Mouse (Mus musculus): ENCODE measurements around the gene Sardh. TPM values are rescaled to one million over a fixed set of nuclear protein-coding genes. Genes with fewer than 3 reads are reported as not detected.
A peak's percentile ranks its signal among the peaks of the same experiment; 100 is the strongest.

Sardh gene
- polyA plus RNA-seq, 1 experiment, result 12.3 TPM

DNA sequence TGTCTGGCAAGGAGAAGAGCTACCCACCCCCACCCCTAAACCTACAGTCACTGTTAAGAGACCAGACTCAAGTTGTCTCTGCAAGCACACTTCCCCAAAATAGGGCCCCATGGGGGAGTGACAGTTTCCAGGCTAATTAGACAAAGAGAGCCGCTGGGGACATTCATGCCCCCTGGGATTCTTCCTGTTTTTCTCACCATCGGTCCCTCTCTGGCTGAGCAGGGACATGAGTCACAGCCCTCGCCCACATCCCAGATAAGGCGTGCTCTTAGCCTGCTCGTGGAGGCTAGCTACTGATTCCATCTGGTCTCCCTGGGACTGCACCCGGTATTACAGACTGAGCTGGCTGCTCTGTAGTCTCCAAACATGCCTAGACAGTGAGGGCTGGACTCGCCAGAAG, 15.8 kb downstream of the Sardh start:
- H3K27ac ChIP-seq (ENCODE audit: control insufficient read depth, insufficient read depth, low read length), result no peak overlapping the region
- H3K4me3 ChIP-seq (ENCODE audit: control insufficient read depth, insufficient read depth, low read length), result no peak overlapping the region
- H3K4me1 ChIP-seq (replicated peaks; ENCODE audit: control insufficient read depth, insufficient read depth, low read length), result 0 out of 2 replicates have a peak, but pooled peaks cover 3% of the 10 kb centered on the region
- WGBS, result 56% methylated on average over 7 of the region's 7 CpGs
- no peak for DNase-seq
- no peak for TF ChIP-seq CTCF (IDR thresholded peaks at IDR 0.05; ENCODE audit: borderline replicate concordance, control insufficient read depth, extremely low read depth, insufficient read depth, low read length, poor library complexity)
- TF ChIP-seq POLR2A (IDR thresholded peaks at IDR 0.05; ENCODE audit: control insufficient read depth, extremely low read depth, insufficient read depth, low read length, poor library complexity), result no peak
- H3K27me3 ChIP-seq (ENCODE audit: control insufficient read depth, insufficient read depth, low read length), result no peaks in the 10 kb centered on the region
- no peaks in the 10 kb centered on the region for H3K36me3 ChIP-seq (ENCODE audit: control insufficient read depth, insufficient read depth, low read length)

DNA sequence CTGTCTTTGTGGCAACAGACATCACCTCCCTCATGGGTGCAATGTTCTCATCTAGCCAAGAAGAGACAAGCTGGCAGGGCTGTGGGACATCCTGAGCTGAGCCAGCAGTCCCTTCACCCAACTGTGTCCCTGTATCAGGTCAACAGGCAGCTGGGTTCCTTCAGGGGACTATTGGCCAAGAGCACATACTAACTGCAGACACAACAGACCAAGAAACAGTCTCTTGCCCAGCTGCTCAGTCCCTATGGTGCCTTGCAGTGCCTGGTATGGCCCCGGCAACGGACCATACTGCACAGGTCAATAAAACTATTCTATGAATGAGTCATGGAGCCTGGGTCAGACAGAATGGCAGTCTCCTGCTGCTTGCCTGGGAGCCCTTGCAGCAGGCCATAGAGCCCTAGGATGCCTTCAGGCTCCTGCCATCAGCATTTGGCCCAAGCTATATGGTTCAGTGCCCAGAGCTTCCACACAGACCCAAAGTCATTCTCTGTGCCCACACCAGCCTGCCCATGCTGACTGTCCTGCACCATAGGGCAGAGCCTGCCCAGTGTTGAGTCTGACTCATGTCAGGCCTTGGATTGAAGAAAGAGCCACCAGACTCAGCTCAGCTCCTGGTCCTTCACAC, 18.5 kb downstream of the Sardh start:
- WGBS, result 100% methylated on average over 2 of the region's 2 CpGs
- Histone ChIP-seq H3K4me1 (replicated peaks; ENCODE audit: control insufficient read depth, insufficient read depth, low read length) (0 out of 2 replicates have a peak, but pooled peaks cover 3% of the 10 kb centered on the region), H3K36me3 (ENCODE audit: control insufficient read depth, insufficient read depth, low read length) (no peaks in the 10 kb centered on the region), H3K27ac (ENCODE audit: control insufficient read depth, insufficient read depth, low read length) (no peak overlapping the region), H3K27me3 (ENCODE audit: control insufficient read depth, insufficient read depth, low read length) (no peaks in the 10 kb centered on the region), H3K4me3 (ENCODE audit: control insufficient read depth, insufficient read depth, low read length) (no peak overlapping the region)
- TF ChIP-seq CTCF (IDR thresholded peaks at IDR 0.05; ENCODE audit: borderline replicate concordance, control insufficient read depth, extremely low read depth, insufficient read depth, low read length, poor library complexity) (no peak), POLR2A (IDR thresholded peaks at IDR 0.05; ENCODE audit: control insufficient read depth, extremely low read depth, insufficient read depth, low read length, poor library complexity) (no peak)
- DNase-seq, result no peak

DNA sequence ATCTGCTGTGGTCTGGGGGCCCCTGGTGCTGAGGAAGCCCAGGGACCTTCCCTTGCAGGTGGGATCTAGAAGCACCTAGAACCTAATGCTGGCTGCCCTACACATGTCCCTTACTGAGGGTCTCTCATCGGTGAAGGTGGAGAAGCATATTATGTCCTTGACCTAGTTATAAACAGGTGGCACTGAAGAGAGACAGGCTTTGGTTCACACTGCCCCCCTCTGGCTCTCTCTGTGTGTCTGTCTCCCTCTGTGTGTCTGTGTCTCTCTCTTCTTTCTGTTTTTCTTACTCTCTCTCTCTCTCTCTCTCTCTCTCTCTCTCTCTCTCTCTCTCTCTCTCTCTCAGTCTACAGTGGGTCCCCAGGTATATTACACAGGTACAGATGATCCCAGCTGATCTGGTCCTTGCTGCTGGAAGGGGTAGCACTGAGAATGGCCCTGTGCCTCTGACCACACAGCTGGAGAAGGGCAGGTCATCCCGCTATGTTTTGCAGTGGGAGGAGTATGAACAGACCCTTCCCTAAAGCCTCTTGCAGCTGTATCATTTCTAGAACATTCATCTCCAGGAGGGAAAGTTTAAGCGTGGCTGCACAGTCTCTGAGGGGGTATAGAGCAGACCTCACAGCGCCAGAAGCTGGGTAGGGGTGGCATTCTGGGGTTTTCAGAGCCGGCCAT, 19.2 kb downstream of the Sardh start:
- no peak overlapping the region for H3K4me3 ChIP-seq (ENCODE audit: control insufficient read depth, insufficient read depth, low read length)
- no peak overlapping the region for H3K27ac ChIP-seq (ENCODE audit: control insufficient read depth, insufficient read depth, low read length)
- TF ChIP-seq CTCF (IDR thresholded peaks at IDR 0.05; ENCODE audit: borderline replicate concordance, control insufficient read depth, extremely low read depth, insufficient read depth, low read length, poor library complexity) (no peak), POLR2A (IDR thresholded peaks at IDR 0.05; ENCODE audit: control insufficient read depth, extremely low read depth, insufficient read depth, low read length, poor library complexity) (no peak)
- 67% methylated on average over 5 of the region's 5 CpGs for WGBS
- no peaks in the 10 kb centered on the region for H3K27me3 ChIP-seq (ENCODE audit: control insufficient read depth, insufficient read depth, low read length)
- H3K4me1 ChIP-seq (replicated peaks; ENCODE audit: control insufficient read depth, insufficient read depth, low read length), result 0 out of 2 replicates have a peak, but pooled peaks cover 3% of the 10 kb centered on the region
- peak; percentile 53 for DNase-seq
- H3K36me3 ChIP-seq (ENCODE audit: control insufficient read depth, insufficient read depth, low read length), result no peaks in the 10 kb centered on the region

DNA sequence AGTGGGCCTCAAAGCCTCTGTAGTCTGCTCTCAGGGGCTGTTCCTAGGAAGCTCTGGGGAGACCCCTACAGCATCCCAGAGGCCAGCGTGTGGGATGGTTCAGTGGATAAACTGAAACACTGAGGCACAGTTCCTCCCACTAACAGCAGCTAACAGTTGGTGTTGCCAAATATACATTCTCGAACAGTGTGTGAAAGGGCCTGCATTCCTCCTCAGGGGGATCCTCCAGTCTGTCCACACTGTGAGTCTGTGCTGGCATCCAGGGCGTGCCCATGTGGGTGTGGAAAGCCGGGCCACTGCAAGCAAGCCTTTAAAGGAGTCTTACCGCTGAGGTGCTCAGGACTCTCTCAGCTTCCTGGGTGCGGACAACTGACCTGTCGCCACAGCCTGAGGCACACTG, 21.6 kb downstream of the Sardh start:
- Histone ChIP-seq H3K27me3 (ENCODE audit: control insufficient read depth, insufficient read depth, low read length) (no peaks in the 10 kb centered on the region), H3K4me3 (ENCODE audit: control insufficient read depth, insufficient read depth, low read length) (no peak overlapping the region), H3K36me3 (ENCODE audit: control insufficient read depth, insufficient read depth, low read length) (no peaks in the 10 kb centered on the region), H3K4me1 (replicated peaks; ENCODE audit: control insufficient read depth, insufficient read depth, low read length) (0 out of 2 replicates have a peak, but pooled peaks cover 3% of the 10 kb centered on the region), H3K27ac (ENCODE audit: control insufficient read depth, insufficient read depth, low read length) (no peak overlapping the region)
- no peak for TF ChIP-seq CTCF (IDR thresholded peaks at IDR 0.05; ENCODE audit: borderline replicate concordance, control insufficient read depth, extremely low read depth, insufficient read depth, low read length, poor library complexity)
- TF ChIP-seq POLR2A (IDR thresholded peaks at IDR 0.05; ENCODE audit: control insufficient read depth, extremely low read depth, insufficient read depth, low read length, poor library complexity), result no peak
- no peak for DNase-seq
- WGBS, result 95% methylated on average over 7 of the region's 7 CpGs

DNA sequence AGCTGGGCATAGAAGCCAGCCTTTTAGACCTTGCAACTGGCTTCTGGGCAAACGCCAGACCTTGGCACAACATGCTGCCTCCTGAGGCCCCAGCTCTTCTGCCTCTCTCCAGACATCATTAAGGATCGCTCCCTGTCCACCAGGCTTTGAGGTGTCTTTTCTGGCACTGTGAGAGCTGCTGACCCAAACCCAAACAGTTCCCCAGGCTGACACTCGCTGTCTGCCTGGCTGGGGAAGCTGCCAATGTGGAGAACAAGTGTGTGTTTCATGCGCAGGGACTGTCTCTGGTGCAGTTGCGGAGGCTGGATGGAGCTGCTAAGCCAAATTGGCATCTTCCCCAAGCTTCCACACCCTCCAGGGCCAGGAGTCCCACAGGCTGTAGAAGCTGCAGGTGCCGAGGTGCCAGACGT, 25.1 kb downstream of the Sardh start:
- DNase-seq, result no peak
- TF ChIP-seq POLR2A (IDR thresholded peaks at IDR 0.05; ENCODE audit: control insufficient read depth, extremely low read depth, insufficient read depth, low read length, poor library complexity) (no peak), CTCF (IDR thresholded peaks at IDR 0.05; ENCODE audit: borderline replicate concordance, control insufficient read depth, extremely low read depth, insufficient read depth, low read length, poor library complexity) (no peak)
- Histone ChIP-seq H3K4me3 (ENCODE audit: control insufficient read depth, insufficient read depth, low read length) (no peak overlapping the region), H3K4me1 (replicated peaks; ENCODE audit: control insufficient read depth, insufficient read depth, low read length) (no peaks in the 10 kb centered on the region), H3K27me3 (ENCODE audit: control insufficient read depth, insufficient read depth, low read length) (no peaks in the 10 kb centered on the region), H3K36me3 (ENCODE audit: control insufficient read depth, insufficient read depth, low read length) (no peaks in the 10 kb centered on the region), H3K27ac (ENCODE audit: control insufficient read depth, insufficient read depth, low read length) (no peak overlapping the region)
- 97% methylated on average over 7 of the region's 7 CpGs for WGBS

DNA sequence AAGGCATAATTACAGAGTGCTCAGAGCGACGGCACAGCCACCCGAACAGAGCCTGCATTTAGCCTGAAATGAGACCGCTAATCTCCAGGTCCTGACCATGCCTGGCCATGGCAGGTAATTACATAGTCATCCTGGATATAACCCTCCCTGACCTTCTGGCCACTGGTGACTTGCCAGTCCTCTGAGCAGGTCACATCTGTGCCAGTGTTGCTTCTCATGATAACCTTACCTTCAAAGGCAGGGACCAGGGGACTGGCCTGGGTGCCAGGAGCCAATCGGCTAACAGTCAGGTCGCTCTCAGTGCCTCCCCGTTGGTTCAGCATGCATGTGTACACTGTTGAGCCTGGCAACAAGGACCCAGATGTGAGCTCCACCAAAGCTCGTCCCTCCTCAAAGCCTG, 29.6 kb downstream of the Sardh start:
- no peak for DNase-seq
- no peaks in the 10 kb centered on the region; the same call in 1 of the 2 replicates for H3K4me1 ChIP-seq (replicated peaks; ENCODE audit: control insufficient read depth, insufficient read depth, low read length)

More for the DNA sequence above, 29.6 kb downstream of the Sardh start:
- WGBS, result 96% methylated on average over 8 of the region's 8 CpGs
- no peaks in the 10 kb centered on the region for H3K36me3 ChIP-seq (ENCODE audit: control insufficient read depth, insufficient read depth, low read length)
- no peak overlapping the region for H3K27ac ChIP-seq (ENCODE audit: control insufficient read depth, insufficient read depth, low read length)
- H3K4me3 ChIP-seq (ENCODE audit: control insufficient read depth, insufficient read depth, low read length), result no peak overlapping the region
- no peaks in the 10 kb centered on the region for H3K27me3 ChIP-seq (ENCODE audit: control insufficient read depth, insufficient read depth, low read length)
- TF ChIP-seq CTCF (IDR thresholded peaks at IDR 0.05; ENCODE audit: borderline replicate concordance, control insufficient read depth, extremely low read depth, insufficient read depth, low read length, poor library complexity) (no peak), POLR2A (IDR thresholded peaks at IDR 0.05; ENCODE audit: control insufficient read depth, extremely low read depth, insufficient read depth, low read length, poor library complexity) (no peak)

All from thymus, adult 2 months (tissue).